Mouse (Mus musculus) heart, embryonic 14.5 days (tissue): ENCODE measurements around the gene Hfe. TPM values are rescaled to one million over a fixed set of nuclear protein-coding genes. Genes with fewer than 3 reads are reported as not detected.
A peak's percentile ranks its signal among the peaks of the same experiment; 100 is the strongest.
"Not testable (repeated sequence)": the region's sequence is repeated elsewhere in the genome, so short reads cannot be mapped to it uniquely, and the experiment has no call there.

ENCODE experiments used
- ATAC-seq: fragments of 200-750 bp; cut with Nextera tagmentation; 2 replicates; pipeline ENCODE4 v1.8.0; 2017; ENCODE audit warnings: low read depth, moderate TSS enrichment; ENCODE audit not compliant: insufficient number of reproducible peaks, insufficient read depth, low FRiP score
- H3K27ac ChIP-seq, 2 experiments: fragments of 200-500 bp in 1 of 2; fragments of 300-500 bp in 1 of 2; sonication (generic) in 1 of 2; replicated peaks in 1 of 2; 2 replicates each; pipeline ENCODE4 v1.5.1; 2012 to 2014; ENCODE audit warnings: low read depth in 2 of 2, low read length in 2 of 2, control low read depth in 1 of 2, mild to moderate bottlenecking in 1 of 2, mixed read lengths in 1 of 2; ENCODE audit not compliant: control insufficient read depth in 1 of 2, insufficient read depth in 1 of 2
- H3K27me3 ChIP-seq: fragments of 300-500 bp; sonication (generic); 2 replicates; pipeline ENCODE4 v1.6.1; 2014; ENCODE audit warnings: mild to moderate bottlenecking, low read length, control low read depth; ENCODE audit not compliant: control insufficient read depth, insufficient read depth
- H3K36me3 ChIP-seq: fragments of 300-500 bp; sonication (generic); 2 replicates; pipeline ENCODE4 v1.6.1; 2014; ENCODE audit warnings: mild to moderate bottlenecking, control low read depth, low read length, mixed read lengths; ENCODE audit not compliant: control insufficient read depth, insufficient read depth
- H3K4me1 ChIP-seq, 2 experiments: fragments of 200-500 bp in 1 of 2; fragments of 300-500 bp in 1 of 2; sonication (generic) in 1 of 2; 2 replicates each; pipeline ENCODE4 v1.6.1; 2012 to 2014; ENCODE audit warnings: low read length in 2 of 2, control low read depth in 1 of 2, mixed read lengths in 1 of 2; ENCODE audit not compliant: control insufficient read depth in 2 of 2, insufficient read depth in 2 of 2
- H3K4me2 ChIP-seq: fragments of 300-500 bp; sonication (generic); 2 replicates; pipeline ENCODE4 v1.6.1; 2014; ENCODE audit warnings: mild to moderate bottlenecking, low read length
- H3K4me3 ChIP-seq, 2 experiments: fragments of 200-500 bp in 1 of 2; fragments of 300-500 bp in 1 of 2; sonication (generic) in 1 of 2; 2 replicates each; pipeline ENCODE4 v1.5.1; 2012 to 2014; ENCODE audit warnings: low read length in 2 of 2, mild to moderate bottlenecking in 2 of 2, control low read depth in 1 of 2, low read depth in 1 of 2, moderate library complexity in 1 of 2; ENCODE audit not compliant: control insufficient read depth in 1 of 2, insufficient read depth in 1 of 2
- H3K9ac ChIP-seq: fragments of 300-500 bp; sonication (generic); 2 replicates; pipeline ENCODE4 v1.6.1; 2014; ENCODE audit warnings: mild to moderate bottlenecking, low read length
- H3K9me3 ChIP-seq: fragments of 300-500 bp; sonication (generic); 2 replicates; pipeline ENCODE4 v1.6.1; 2016; ENCODE audit warnings: low read length, control low read depth; ENCODE audit not compliant: control insufficient read depth
- WGBS: fragments of 180-500 bp; shearing (Covaris S2); extraction: QIAGEN DNeasy Blood & Tissue Kit; methylation state at CpG from one replicate; pipeline ENCODE4 v1.1.7; 2014; 5-methylcytosine and 5-hydroxymethylcytosine counted together
- polyA plus RNA-seq: library from polyadenylated mRNA; unstranded; fragments of >200 nt; fragmentation: Nextera tagmentation; extraction: Ambion mirVana; gene quantifications from 2 replicates; pipeline ENCODE4 v1.2.1, GENCODE M21; 2014

The Hfe gene
- polyA plus RNA-seq, 1 experiment from 2014 or later: 13.0 TPM

DNA sequence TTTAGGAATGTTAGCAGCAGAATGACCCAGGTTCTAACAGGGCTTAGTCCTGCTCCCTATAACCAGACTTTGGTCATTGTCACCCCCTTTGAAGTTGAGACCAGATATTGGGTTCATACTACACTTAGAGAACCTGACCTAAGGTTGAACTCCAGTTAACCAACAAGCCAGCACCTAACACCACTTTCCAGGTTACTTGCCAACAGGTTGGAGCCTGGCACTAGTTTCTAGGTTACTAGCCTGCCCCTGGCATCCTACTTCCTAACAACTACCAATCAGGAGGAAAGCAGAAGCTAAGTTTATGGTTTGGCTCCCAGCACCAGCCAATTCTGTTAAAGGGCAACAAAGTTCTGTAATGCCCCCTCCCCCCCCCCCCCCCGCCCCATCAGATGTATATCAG, 14.6 kb upstream of the Hfe start:
- ATAC-seq: no peak
- H3K27me3 ChIP-seq: no peaks in the 10 kb centered on the region
- no peak overlapping the region for H3K9ac ChIP-seq
- H3K9me3 ChIP-seq: no peaks in the 10 kb centered on the region
- no peaks in the 10 kb centered on the region for H3K36me3 ChIP-seq
- WGBS: 73% methylated on average over 1 of the region's 1 CpGs
- H3K4me3 ChIP-seq: no peak overlapping the region
- H3K4me1 ChIP-seq: peaks cover 10 to 11% of the 10 kb centered on the region in 2 experiments; a peak in 3 of 4 replicates
- no peak overlapping the region for H3K4me2 ChIP-seq
- no peak overlapping the region for H3K27ac ChIP-seq

DNA sequence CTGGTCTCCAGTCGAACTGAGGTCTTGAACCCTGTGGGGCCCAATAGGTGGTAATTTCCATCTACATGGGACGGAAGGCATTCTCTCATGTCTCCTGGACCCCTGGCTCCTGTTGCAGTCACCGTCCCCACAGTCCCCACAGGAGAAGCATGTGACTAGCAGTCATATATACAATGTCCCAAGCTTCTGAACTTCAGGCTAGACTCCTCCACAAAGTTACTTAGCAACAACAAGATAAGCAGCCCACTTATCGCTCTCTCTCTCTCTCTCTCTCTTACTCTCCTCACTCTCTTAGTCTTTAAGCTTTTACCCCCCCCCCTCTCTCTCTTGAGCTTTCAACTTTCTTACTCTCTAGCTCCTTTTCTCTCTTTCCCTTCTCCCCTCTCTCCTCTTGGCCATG, 13.6 kb upstream of the Hfe start:
- no peaks in the 10 kb centered on the region for H3K9me3 ChIP-seq
- no peak; the same call in 1 of the 2 replicates for ATAC-seq
- no peak overlapping the region for H3K27ac ChIP-seq
- H3K4me1 ChIP-seq: peaks cover 10 to 11% of the 10 kb centered on the region in 2 experiments; a peak in 3 of 4 replicates
- no peak overlapping the region for H3K4me3 ChIP-seq
- H3K9ac ChIP-seq: no peak overlapping the region
- no peak overlapping the region for H3K4me2 ChIP-seq
- 36% methylated on average over 4 of the region's 4 CpGs for WGBS
- H3K36me3 ChIP-seq: no peaks in the 10 kb centered on the region
- H3K27me3 ChIP-seq: no peaks in the 10 kb centered on the region

DNA sequence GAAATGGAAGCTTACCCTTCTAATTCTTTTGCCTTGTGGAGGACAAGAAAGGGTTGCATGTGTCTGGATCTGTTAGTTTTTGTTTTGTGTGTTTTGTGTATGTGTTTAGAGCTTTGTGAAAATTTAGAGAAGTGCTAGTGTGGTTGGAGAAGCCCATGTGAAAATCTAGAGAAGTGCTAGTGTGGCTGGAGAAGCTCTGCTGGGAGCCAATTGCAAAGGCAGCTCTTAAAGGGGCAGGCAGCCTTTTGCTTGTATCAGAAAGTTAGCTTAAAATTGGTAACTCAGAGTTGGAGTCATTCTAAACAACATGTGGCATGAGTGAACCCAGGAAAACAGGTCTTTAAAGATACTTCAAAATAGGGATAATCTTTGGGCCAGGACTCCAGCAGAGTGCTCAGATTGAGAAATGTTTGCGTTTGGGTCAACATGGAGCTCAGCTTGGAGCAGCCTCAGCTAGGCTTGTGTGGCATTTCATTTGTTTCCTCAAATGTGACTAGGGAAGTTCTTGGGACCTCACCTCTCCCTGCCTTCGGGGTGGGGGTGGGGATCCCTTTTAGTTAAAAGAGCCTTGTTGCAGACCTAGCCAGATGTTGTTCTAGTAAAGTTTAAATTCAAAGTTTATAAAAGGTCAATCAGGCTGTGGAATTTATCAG, 7.1 kb upstream of the Hfe start:
- 26% methylated on average over 2 of the region's 2 CpGs for WGBS
- not testable (repeated sequence) for H3K27me3 ChIP-seq, H3K36me3 ChIP-seq, H3K9me3 ChIP-seq, H3K27ac ChIP-seq, H3K4me1 ChIP-seq, H3K9ac ChIP-seq, ATAC-seq, H3K4me3 ChIP-seq, H3K4me2 ChIP-seq

DNA sequence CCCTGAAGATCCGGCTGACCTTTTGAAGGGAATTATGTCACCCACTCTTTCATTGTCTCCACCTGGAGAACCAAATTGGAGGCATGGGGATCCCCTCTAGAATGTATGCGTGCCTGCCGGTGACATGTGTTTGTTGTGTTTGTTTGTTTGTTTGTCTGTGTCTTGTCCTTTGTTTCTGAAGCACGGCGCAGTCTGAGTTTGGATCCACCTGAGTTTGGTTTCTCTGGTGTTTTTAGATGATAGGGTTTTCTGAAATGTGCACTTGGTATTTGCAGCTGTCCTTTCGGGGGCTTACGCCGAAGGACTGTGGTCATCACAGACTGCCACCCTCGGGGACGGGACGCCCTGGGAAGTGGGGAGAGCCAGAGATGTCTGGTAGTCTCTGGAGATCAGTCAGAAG, 6.5 kb upstream of the Hfe start:
- H3K4me2 ChIP-seq: no peak overlapping the region
- no peak for ATAC-seq
- H3K27me3 ChIP-seq: no peaks in the 10 kb centered on the region
- H3K9ac ChIP-seq: no peak overlapping the region
- WGBS: 45% methylated on average over 11 of the region's 11 CpGs
- H3K36me3 ChIP-seq: no peaks in the 10 kb centered on the region
- no peak overlapping the region for H3K27ac ChIP-seq
- H3K4me3 ChIP-seq: no peak overlapping the region
- H3K9me3 ChIP-seq: no peaks in the 10 kb centered on the region
- H3K4me1 ChIP-seq: no peaks in the 10 kb centered on the region; a peak in 1 of 4 replicates

DNA sequence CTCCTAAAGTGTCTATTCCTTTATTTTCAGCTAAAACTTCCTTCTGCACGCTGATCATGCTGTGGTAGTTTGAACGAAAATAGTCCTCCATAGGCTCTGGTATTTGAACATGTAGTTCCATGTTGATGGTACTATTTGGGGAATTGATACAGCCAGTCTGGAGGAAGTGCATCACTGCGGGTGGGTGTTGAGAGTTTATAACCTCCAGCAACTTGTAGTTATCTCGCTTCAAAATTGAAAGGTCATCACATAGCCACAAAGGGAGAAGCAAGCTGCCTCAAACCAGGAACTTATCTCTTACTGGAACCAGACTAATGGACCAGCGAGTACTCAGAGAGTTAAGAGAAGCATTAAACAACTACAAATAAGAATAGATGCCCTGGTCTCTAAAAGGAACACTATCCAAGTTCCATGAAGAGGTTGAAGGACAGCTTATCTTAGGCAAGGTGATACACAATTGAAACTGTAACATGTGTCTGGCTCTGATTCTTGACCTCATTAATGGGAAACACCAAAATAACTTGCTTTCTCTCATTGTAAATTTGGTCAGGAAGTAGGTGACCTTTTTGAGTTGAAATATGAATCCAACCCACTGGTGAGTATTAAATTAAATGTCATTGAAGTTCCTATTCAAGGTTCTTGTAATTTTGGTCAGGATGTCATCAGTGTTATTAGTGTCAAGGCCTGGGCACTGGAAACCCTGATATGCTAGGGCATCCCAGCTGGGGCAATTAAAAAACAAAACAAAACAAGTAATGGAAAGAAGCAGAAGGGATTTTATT, 5.8 kb upstream of the Hfe start:
- Histone ChIP-seq H3K9ac (no peak overlapping the region), H3K36me3 (no peaks in the 10 kb centered on the region), H3K9me3 (no peaks in the 10 kb centered on the region), H3K27me3 (no peaks in the 10 kb centered on the region), H3K4me1 (no peaks in the 10 kb centered on the region; a peak in 1 of 4 replicates), H3K4me2 (no peak overlapping the region), H3K27ac (no peak overlapping the region), H3K4me3 (no peak overlapping the region)
- no peak for ATAC-seq
- WGBS: 46% methylated on average over 5 of the region's 5 CpGs

DNA sequence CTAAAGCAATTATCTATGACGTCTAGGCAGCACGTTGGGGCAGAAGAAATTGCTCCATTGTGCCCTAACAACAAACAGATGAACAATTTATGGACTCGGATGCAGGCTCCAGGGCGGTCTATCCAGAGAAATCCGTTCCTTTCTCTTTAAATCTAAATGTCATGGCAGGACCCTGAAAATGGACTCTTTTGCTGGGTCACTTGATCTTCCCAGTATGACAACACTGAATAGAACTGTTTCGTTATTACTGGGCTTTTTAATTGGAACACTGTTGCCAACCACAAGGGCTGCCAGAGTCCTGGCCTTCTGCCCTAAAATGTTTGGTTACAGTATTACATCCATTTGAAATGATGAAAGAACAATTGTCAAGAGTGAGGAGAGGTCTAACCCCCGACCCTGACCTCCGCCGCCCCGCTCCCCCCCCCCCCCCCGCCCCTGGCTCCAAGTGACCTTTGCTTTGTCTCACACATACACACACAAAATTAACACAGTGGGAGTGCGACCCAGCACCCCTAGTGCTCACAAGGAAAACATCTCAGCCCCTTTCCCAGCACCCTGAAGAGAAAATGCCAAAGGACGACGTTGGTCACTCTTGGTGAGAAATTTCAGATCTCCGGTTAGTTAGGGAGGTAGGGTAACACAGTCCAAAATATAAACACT, 810 bp downstream of the Hfe start:
- ATAC-seq: no peak
- Histone ChIP-seq H3K4me1 (peaks cover 7 to 15% of the 10 kb centered on the region in 2 experiments), H3K36me3 (no peaks in the 10 kb centered on the region), H3K4me2 (peak overlapping the region; percentile 79), H3K9me3 (no peaks in the 10 kb centered on the region), H3K27me3 (no peaks in the 10 kb centered on the region), H3K27ac (peak overlapping the region; percentile 31 to 39; a peak in 3 of 4 replicates), H3K9ac (peak overlapping the region; percentile 80), H3K4me3 (peak overlapping the region; percentile 53 to 60)
- WGBS: 28% methylated on average over 15 of the region's 15 CpGs

DNA sequence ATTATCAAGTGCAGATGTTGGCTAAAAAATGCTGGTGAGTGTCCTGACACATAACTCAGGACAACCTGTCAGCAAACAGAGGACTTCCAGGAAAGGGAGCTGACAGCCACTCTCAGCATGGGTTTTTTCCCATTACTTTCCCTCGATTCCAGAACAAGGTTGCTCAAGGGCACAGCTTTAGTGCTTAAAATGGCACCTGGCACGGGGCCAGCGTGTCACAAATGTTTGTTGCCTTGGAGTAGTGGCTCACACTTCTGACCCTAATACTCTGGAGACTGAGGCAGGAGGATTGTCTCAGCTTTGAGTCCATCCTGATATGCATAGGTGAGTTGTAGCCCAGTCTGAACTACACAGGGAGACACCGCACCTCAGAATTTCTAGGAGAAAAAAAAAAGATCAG, 2.0 kb downstream of the Hfe start:
- 47% methylated on average over 4 of the region's 4 CpGs for WGBS
- H3K4me2 ChIP-seq: no peak overlapping the region
- H3K4me3 ChIP-seq: no peak overlapping the region
- peak overlapping the region in 1 of 2 experiments; percentile 59; a peak in 2 of 4 replicates for H3K27ac ChIP-seq
- no peak for ATAC-seq
- no peaks in the 10 kb centered on the region for H3K9me3 ChIP-seq
- H3K4me1 ChIP-seq: peaks cover 7 to 15% of the 10 kb centered on the region in 2 experiments
- H3K27me3 ChIP-seq: no peaks in the 10 kb centered on the region
- no peak overlapping the region for H3K9ac ChIP-seq
- H3K36me3 ChIP-seq: no peaks in the 10 kb centered on the region
